Mouse (Mus musculus) heart, adult 11 months (tissue): Measurements from ENCODE around the gene Olfr202.
"Not testable (repeated sequence)": the region's sequence is repeated elsewhere in the genome, so short reads cannot be mapped to it uniquely, and the experiment has no call there.

Experiments
- DNase-seq: peaks from one replicate; pipeline ENCODE4 v3.0.0; 2022

Olfr202 gene

GRCm38 (mm10) chr16:59286693-59287092 lies at the start of gene Olfr202:
Gene Olfr202 (minus strand): TSS chr16:59286793.
- no peak for DNase-seq

DNA sequence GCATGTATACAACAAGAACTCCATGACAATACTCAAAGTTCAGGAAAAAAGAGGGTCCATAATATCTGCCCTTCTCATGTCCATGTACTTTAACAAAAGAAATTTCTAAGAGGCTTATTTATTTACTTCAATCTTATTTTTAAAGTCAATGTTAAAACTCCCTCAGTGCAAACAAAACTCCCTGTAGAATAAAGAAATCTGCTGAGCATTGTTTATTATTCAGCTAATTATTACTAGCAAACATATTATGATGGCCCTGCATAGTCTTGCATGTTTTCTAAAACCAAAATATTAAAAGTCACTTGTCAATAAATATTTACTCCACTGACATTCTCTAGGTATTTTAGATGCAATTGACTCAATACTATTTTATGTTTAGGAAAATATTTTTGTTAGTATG lies 44.4 kb upstream of the Olfr202 start, which contains the start of gene Olfr205:
TSS of gene Olfr205 (minus strand) at position 101 of the 400 bp plus-strand sequence.
- DNase-seq: no peak

DNA sequence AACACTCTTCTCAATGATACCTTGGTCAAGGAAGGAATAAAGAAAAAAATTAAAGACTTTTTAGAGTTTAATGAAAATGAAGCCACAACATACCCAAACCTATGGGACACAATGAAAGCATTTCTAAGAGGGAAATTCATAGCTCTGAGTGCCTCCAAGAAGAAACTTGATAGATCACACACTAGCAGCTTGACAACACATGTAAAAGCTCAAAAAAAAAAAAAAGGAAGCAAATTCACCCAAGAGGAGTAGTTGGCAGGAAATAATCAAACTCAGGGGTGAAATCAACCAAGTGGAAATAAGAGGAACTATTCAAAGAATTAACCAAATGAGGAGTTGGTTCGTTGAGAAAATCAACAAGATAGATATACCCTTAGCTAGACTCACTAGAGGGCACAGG lies 36.7 kb upstream of the Olfr202 start:
- DNase-seq: not testable (repeated sequence)

DNA sequence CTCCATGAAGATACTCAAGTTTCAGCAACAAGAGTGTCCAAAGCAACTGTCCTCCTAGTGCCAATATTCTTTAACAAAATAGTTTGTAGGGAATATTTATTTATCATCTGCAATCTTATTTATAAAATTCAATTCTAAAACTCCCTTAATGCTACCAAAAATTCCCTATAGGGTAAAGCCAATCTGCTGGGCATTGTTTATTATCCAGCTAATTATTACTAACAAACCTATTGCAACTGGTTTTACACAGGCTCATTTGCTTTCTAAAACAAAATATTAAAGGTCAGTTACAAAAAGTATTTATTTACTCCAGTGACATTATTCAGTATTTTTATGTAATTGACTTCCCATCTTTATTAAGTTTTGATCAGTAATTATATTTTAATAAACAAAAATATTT lies 31.6 kb upstream of the Olfr202 start, which contains the start of gene Olfr204:
TSS of gene Olfr204 (minus strand) at position 101 of the 400 bp plus-strand sequence.
- DNase-seq: no peak

GRCm38 (mm10) chr16:59298581-59298980 lies 12.0 kb upstream of the Olfr202 start, which contains the start of gene Olfr203:
Gene Olfr203 (plus strand): TSS chr16:59298881.
- DNase-seq: no peak

DNA sequence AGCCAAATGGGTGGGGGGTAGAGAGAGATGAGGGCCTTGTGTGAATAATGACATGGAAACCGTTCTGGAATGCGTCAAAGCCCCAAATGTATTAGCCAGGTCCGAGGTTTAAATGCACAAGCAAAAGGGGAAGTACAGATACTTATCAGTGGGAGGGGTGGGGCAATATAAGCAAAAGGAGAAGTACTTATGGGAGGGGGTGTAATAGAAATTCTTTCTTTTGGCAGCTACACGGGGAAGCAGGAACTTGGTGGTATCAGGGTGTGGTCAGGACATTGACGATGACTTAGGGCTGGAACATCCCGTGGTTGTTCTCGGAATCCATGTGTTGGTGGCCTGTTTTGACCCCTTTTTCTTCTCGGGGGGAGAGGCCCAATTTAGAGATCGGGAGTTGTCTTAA lies 983 bp upstream of the Olfr202 start:
- not testable (repeated sequence) for DNase-seq

GRCm38 (mm10) chr16:59283476-59283875 lies 3.1 kb downstream of the Olfr202 start:
- no peak for DNase-seq

DNA sequence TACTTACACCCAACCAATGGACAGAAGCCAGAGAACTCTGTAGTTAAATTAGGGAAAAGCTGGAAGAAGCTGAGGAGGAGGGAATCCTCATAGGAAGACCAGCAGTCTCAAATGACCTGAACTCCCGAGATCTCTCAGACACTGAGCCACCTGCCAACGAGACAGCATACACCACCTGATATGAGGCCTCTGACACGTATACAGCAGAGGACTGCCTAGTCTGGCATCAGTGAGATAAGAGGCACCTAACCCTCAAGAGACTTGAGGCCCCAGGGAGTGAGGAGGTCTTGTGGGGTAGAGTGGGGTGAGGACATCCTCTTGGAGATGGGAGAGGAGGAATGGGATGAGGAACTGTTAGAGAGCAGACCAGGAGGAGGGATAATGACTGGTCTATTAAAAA lies 6.1 kb downstream of the Olfr202 start:
- no peak for DNase-seq

- DNase-seq: not testable (repeated sequence)
Measured at GRCm38 (mm10) chr16:59272532-59272931, 14.1 kb downstream of the Olfr202 start, which contains the start of gene Olfr201. Gene Olfr201 (minus strand): TSS chr16:59272632.

DNA sequence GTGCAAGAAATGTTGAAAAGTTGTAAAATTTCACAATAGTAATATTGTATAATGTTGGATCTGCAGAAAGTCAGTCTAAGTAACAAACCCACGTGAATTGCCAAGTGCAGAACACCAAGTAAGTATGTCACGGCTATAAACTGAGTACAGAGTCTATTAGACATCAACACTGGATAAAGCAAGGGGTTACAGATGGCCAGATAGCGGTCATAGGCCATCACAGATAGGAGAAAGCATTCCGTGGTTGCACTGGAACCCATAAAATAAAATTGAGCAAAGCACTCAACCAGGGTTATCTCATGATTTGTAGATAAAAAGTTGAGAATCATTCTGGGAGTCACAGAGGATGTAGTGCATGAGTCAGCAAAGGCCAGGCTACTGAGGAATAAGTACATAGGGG lies 17.5 kb downstream of the Olfr202 start:
- not testable (repeated sequence) for DNase-seq

- no peak for DNase-seq
Measured at GRCm38 (mm10) chr16:59249684-59250083, 36.9 kb downstream of the Olfr202 start.
